Mouse (Mus musculus): ENCODE results near the gene Pcyox1. TPM values are rescaled to one million over a fixed set of nuclear protein-coding genes. Genes with fewer than 3 reads are reported as not detected.
"Not testable (repeated sequence)": the region's sequence is repeated elsewhere in the genome, so short reads cannot be mapped to it uniquely, and the experiment has no call there.

Pcyox1 gene
- polyA plus RNA-seq, 1 experiment, result 10.3 TPM

DNA sequence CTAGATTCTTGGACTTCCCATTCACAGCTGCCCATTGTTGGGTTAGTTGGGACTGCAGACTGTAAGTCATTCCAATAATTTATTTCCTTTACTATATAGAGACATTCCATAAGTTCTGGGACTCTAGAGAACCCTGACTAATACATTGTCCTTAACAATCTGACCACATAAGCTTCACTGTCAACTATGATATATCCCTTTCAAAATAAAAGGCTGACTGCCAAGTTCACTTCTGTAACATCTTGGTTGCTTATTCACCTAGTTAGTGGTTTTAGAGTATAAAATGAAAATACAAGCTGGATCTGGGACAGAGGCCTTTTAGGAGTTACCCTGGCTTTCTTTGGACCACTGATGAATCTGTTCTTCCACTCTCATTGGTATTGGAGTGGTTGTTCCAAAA is 14.4 kb downstream of the Pcyox1 start:
- no peaks in the 10 kb centered on the region for H3K27me3 ChIP-seq (ENCODE audit: control insufficient read depth, insufficient read depth, low read length)
- no peak overlapping the region for H3K4me3 ChIP-seq (ENCODE audit: extremely low read depth, insufficient read depth, insufficient read length)
- no peak overlapping the region for H3K27ac ChIP-seq (ENCODE audit: insufficient read depth, low read length)
- DNase-seq (ENCODE audit: low read depth in 1 of 2, low spot score in 2 of 2), result no peak
- H3K4me1 ChIP-seq (ENCODE audit: control insufficient read depth, insufficient read depth, insufficient read length), result no peaks in the 10 kb centered on the region
- H3K36me3 ChIP-seq (ENCODE audit: control insufficient read depth, insufficient read depth, low read length), result peaks cover 12% of the 10 kb centered on the region
- TF ChIP-seq POLR2A (IDR thresholded peaks at IDR 0.05; ENCODE audit: low read depth, low read length) (no peak), CTCF (IDR thresholded peaks at IDR 0.05; ENCODE audit: extremely low read depth, insufficient read depth, insufficient read length, insufficient replicate concordance) (no peak)

- peaks cover 19% of the 10 kb centered on the region for H3K36me3 ChIP-seq (ENCODE audit: control insufficient read depth, insufficient read depth, low read length)
- not testable (repeated sequence) for H3K27ac ChIP-seq (ENCODE audit: insufficient read depth, low read length); H3K27me3 ChIP-seq (ENCODE audit: control insufficient read depth, insufficient read depth, low read length); DNase-seq (ENCODE audit: low read depth in 1 of 2, low spot score in 2 of 2); H3K4me3 ChIP-seq (ENCODE audit: extremely low read depth, insufficient read depth, insufficient read length); H3K4me1 ChIP-seq (ENCODE audit: control insufficient read depth, insufficient read depth, insufficient read length)
- 80% methylated on average over 8 of the region's 8 CpGs for WGBS
These were observed 16.8 kb downstream of the Pcyox1 start for GRCm38 (mm10) chr6:86380112-86380511.

GRCm38 (mm10) chr6:86378341-86378740 is 18.6 kb downstream of the Pcyox1 start:
- no peak for DNase-seq (ENCODE audit: low read depth in 1 of 2, low spot score in 2 of 2)
- H3K27ac ChIP-seq (ENCODE audit: insufficient read depth, low read length), result no peak overlapping the region
- H3K4me3 ChIP-seq (ENCODE audit: extremely low read depth, insufficient read depth, insufficient read length), result no peak overlapping the region
- H3K27me3 ChIP-seq (ENCODE audit: control insufficient read depth, insufficient read depth, low read length), result no peaks in the 10 kb centered on the region
- TF ChIP-seq POLR2A (IDR thresholded peaks at IDR 0.05; ENCODE audit: low read depth, low read length) (no peak), CTCF (IDR thresholded peaks at IDR 0.05; ENCODE audit: extremely low read depth, insufficient read depth, insufficient read length, insufficient replicate concordance) (no peak)
- H3K36me3 ChIP-seq (ENCODE audit: control insufficient read depth, insufficient read depth, low read length), result peaks cover 19% of the 10 kb centered on the region
- WGBS, result 91% methylated on average over 3 of the region's 3 CpGs
- no peaks in the 10 kb centered on the region for H3K4me1 ChIP-seq (ENCODE audit: control insufficient read depth, insufficient read depth, insufficient read length)

DNA sequence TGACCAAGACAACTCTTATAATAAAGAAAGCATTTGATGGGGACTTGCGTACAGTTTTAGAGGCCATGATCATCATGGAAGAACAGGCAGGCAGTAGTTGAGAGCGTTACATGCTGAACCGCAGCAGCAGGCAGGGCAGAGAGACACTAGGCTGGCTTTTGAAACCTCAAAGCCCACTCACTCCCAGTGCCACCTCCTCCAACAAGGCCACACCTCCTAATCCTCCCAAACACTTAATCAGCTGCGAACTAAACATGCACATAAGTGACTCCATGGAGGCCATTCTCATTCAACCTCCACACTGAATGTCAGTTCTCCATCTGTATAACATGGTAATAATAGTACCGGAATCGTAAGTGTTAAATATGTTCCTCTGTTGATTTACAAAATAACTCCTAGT is 23.4 kb downstream of the Pcyox1 start:
- H3K27me3 ChIP-seq (ENCODE audit: control insufficient read depth, insufficient read depth, low read length), result no peaks in the 10 kb centered on the region
- H3K36me3 ChIP-seq (ENCODE audit: control insufficient read depth, insufficient read depth, low read length), result peaks cover 17% of the 10 kb centered on the region
- H3K27ac ChIP-seq (ENCODE audit: insufficient read depth, low read length), result no peak overlapping the region
- 94% methylated on average over 6 of the region's 6 CpGs for WGBS
- TF ChIP-seq CTCF (IDR thresholded peaks at IDR 0.05; ENCODE audit: extremely low read depth, insufficient read depth, insufficient read length, insufficient replicate concordance) (no peak), POLR2A (IDR thresholded peaks at IDR 0.05; ENCODE audit: low read depth, low read length) (no peak)
- H3K4me1 ChIP-seq (ENCODE audit: control insufficient read depth, insufficient read depth, insufficient read length), result peaks cover 4% of the 10 kb centered on the region; the same call in 1 of the 2 replicates
- no peak overlapping the region for H3K4me3 ChIP-seq (ENCODE audit: extremely low read depth, insufficient read depth, insufficient read length)
- DNase-seq (ENCODE audit: low read depth in 1 of 2, low spot score in 2 of 2), result no peak

DNA sequence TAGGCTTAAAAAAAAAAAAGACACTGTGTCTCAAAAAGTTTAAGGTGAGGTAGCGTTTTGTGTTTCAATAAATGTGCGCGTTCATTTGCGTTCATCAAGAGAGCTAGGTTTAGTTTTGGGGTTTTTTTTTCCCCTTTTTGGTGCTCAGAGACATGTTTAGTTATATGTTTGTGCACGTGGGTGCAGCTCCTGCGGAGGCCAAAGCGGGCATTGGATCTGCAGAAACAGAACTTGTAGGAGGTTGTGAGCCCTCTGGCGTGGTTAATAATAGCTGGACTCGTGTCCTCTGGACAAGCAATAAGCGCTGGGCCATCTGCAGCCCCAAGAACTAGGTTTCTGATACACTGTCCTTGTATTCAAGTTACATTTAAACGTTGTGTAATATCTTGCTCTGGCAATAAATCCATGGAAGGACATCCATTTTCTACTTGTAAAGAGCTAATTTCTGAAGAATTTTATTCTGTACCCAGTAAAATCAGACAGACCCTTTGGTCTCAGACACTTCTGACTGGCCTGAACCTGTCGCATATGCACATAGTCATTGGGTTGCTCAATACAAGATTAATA is 24.9 kb downstream of the Pcyox1 start:
- DNase-seq (ENCODE audit: low read depth in 1 of 2, low spot score in 2 of 2), result no peak
- no peaks in the 10 kb centered on the region for H3K27me3 ChIP-seq (ENCODE audit: control insufficient read depth, insufficient read depth, low read length)
- peaks cover 6% of the 10 kb centered on the region for H3K36me3 ChIP-seq (ENCODE audit: control insufficient read depth, insufficient read depth, low read length)
- TF ChIP-seq POLR2A (IDR thresholded peaks at IDR 0.05; ENCODE audit: low read depth, low read length) (no peak), CTCF (IDR thresholded peaks at IDR 0.05; ENCODE audit: extremely low read depth, insufficient read depth, insufficient read length, insufficient replicate concordance) (no peak)
- peak overlapping the region; percentile 90 for H3K4me3 ChIP-seq (ENCODE audit: extremely low read depth, insufficient read depth, insufficient read length)
- WGBS, result 3% methylated on average over 12 of the region's 12 CpGs
- H3K4me1 ChIP-seq (ENCODE audit: control insufficient read depth, insufficient read depth, insufficient read length), result peaks cover 4% of the 10 kb centered on the region; the same call in 1 of the 2 replicates
- H3K27ac ChIP-seq (ENCODE audit: insufficient read depth, low read length), result no peak overlapping the region

GRCm38 (mm10) chr6:86371340-86371911 is 25.5 kb downstream of the Pcyox1 start:
- H3K36me3 ChIP-seq (ENCODE audit: control insufficient read depth, insufficient read depth, low read length), result peaks cover 3% of the 10 kb centered on the region; the same call in 1 of the 2 replicates
- WGBS, result under 1% methylated on average over 50 of the region's 50 CpGs
- peak overlapping the region; percentile 85 for H3K27ac ChIP-seq (ENCODE audit: insufficient read depth, low read length)
- peaks cover 4% of the 10 kb centered on the region; the same call in 1 of the 2 replicates for H3K4me1 ChIP-seq (ENCODE audit: control insufficient read depth, insufficient read depth, insufficient read length)
- no peaks in the 10 kb centered on the region for H3K27me3 ChIP-seq (ENCODE audit: control insufficient read depth, insufficient read depth, low read length)
- peak overlapping the region; percentile 90 for H3K4me3 ChIP-seq (ENCODE audit: extremely low read depth, insufficient read depth, insufficient read length)
- DNase-seq (ENCODE audit: low read depth in 1 of 2, low spot score in 2 of 2), result peak; percentile 90 to 93
- TF ChIP-seq CTCF (IDR thresholded peaks at IDR 0.05; ENCODE audit: extremely low read depth, insufficient read depth, insufficient read length, insufficient replicate concordance) (no peak), POLR2A (IDR thresholded peaks at IDR 0.05; ENCODE audit: low read depth, low read length) (peak; percentile 95)

GRCm38 (mm10) chr6:86370764-86371339 is 26.1 kb downstream of the Pcyox1 start, which contains the start of gene Snrpg:
Snrpg (plus strand) TSS chr6:86371304.
- Histone ChIP-seq H3K36me3 (ENCODE audit: control insufficient read depth, insufficient read depth, low read length) (0 out of 2 replicates have a peak, but pooled peaks cover 1% of the 10 kb centered on the region), H3K4me3 (ENCODE audit: extremely low read depth, insufficient read depth, insufficient read length) (peak within 1 kb of the TSS; percentile 90), H3K4me1 (ENCODE audit: control insufficient read depth, insufficient read depth, insufficient read length) (peaks cover 7% of the 10 kb centered on the region; the same call in 1 of the 2 replicates), H3K27ac (ENCODE audit: insufficient read depth, low read length) (peak within 1 kb of the TSS; percentile 85), H3K27me3 (ENCODE audit: control insufficient read depth, insufficient read depth, low read length) (no peaks in the 10 kb centered on the region)
- DNase-seq (ENCODE audit: low read depth in 1 of 2, low spot score in 2 of 2), result no peak
- WGBS, result 18% methylated on average over 15 of the region's 15 CpGs
- TF ChIP-seq CTCF (IDR thresholded peaks at IDR 0.05; ENCODE audit: extremely low read depth, insufficient read depth, insufficient read length, insufficient replicate concordance), result no peak
- no peak for TF ChIP-seq POLR2A (IDR thresholded peaks at IDR 0.05; ENCODE audit: low read depth, low read length)

Measured in spleen, adult 2 months (tissue).